Mouse (Mus musculus) Patski (cell line): ENCODE measurements around the gene Glyr1. TPM values are rescaled to one million over a fixed set of nuclear protein-coding genes. Genes with fewer than 3 reads are reported as not detected.

Source experiments
- ATAC-seq: fragments of 100-300 bp; one replicate; pipeline ENCODE4 v1.8.0; 2021
- CTCF ChIA-PET: fragments of 350-600 bp; sonication (Branson Sonifier 250); formaldehyde crosslinking; loops from one replicate; lab custom pipeline; 2022; ENCODE audit warnings: inconsistent platforms; lab: Charles Lee
- POLR2A ChIA-PET: fragments of 350-600 bp; sonication (Branson Sonifier 250); formaldehyde crosslinking; loops from one replicate; lab custom pipeline; 2022; ENCODE audit warnings: antibody characterized with exemption, inconsistent platforms; lab: Charles Lee
- DNase-seq: peaks from one replicate; pipeline ENCODE4 v3.0.0-alpha.2; 2011; ENCODE audit warnings: low read depth, low spot score
- H3K27me3 ChIP-seq: fragments of 371-371 bp; one replicate; pipeline ENCODE4 v1.5.1; 2021
- CTCF ChIP-seq: fragments of 100-300 bp; IDR thresholded peaks from one replicate; pipeline ENCODE4 v1.5.1; 2021
- in situ Hi-C: fragments of 300-500 bp; cut with MboI; formaldehyde crosslinking; loops from 3 replicates; pipeline ENCODE4 v1.11.1; 2018; ENCODE audit warnings: low pct_unique_long_range_greater_than_20kb, mixed read lengths
- polyA plus RNA-seq: library from polyadenylated mRNA; unstranded; gene quantifications from one replicate; pipeline ENCODE4 v1.2.3, GENCODE M21; 2021

Gene Glyr1
- polyA plus RNA-seq, 1 experiment from 2014 or later: 102 TPM

DNA sequence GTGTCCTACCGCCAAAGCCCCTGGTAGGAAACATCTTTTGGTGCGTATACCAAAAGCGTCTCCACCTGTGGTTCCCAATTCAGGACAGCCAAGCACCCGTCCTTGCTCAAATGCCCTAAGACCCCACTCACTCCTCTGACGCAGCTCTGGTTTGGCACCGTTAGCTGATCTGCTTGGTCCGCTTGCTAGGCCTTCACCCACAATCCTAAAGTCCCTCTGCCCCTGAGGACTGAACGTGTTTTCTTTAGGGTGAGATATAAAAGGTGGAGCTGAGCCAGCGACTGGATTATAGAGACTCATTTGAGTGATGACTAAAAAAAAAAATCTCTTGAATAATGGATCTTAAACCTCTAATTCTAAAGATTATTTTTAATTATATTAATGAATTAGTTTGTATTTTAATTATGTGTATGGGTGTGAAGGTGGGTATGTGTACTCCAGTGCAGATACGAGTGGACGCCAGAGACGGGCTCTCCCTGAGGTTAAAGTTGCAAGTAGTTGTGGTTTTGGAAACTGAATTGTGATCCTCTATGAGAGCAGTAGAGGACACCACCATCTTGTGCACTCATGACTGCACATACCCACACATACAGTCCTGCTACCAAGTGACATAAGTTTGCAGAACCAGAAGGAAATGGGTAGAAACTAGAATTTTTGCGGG, 84.8 kb downstream of the Glyr1 start:
- no peak for TF ChIP-seq CTCF

More for the DNA sequence above, 84.8 kb downstream of the Glyr1 start:
- in situ Hi-C loops: loop anchor here (5.0 kb wide), 2 partner anchors 47 to 177 kb away; partner anchors contain the start of gene Rogdi
- no peaks in the 10 kb centered on the region for H3K27me3 ChIP-seq
- ChIA-PET CTCF (no interaction called here), POLR2A (interaction anchor here (0.6 kb wide), 1 partner anchor 8 kb away, joined by 3 read pairs; no protein-coding TSS in a partner anchor)
- ATAC-seq (no peak), DNase-seq (no peak)

Other genes starting within 250 kb of the Glyr1 start
- 0.89 TPM for gene 4930562C15Rik, start 214.4 kb downstream of the Glyr1 start, polyA plus RNA-seq
- 30.2 TPM for gene Ubald1, start 169.5 kb downstream of the Glyr1 start, polyA plus RNA-seq
- 121 TPM for gene Mgrn1, start 163.6 kb downstream of the Glyr1 start, polyA plus RNA-seq
- gene Nudt16l1, start 111.1 kb downstream of the Glyr1 start, polyA plus RNA-seq: 57.9 TPM
- gene Anks3, start 85.7 kb downstream of the Glyr1 start, polyA plus RNA-seq: 58.2 TPM
- 0.09 TPM for gene Sept12, start 52.0 kb downstream of the Glyr1 start, polyA plus RNA-seq
- not detected for gene Smim22, start 42.6 kb downstream of the Glyr1 start, polyA plus RNA-seq
- gene Rogdi, start 36.3 kb downstream of the Glyr1 start, polyA plus RNA-seq: 50.2 TPM
- 27.7 TPM for gene Ubn1, start 194 bp upstream of the Glyr1 start, polyA plus RNA-seq
- 0.03 TPM for gene Ppl, start 82.6 kb upstream of the Glyr1 start, polyA plus RNA-seq
- gene Sec14l5, start 97.2 kb upstream of the Glyr1 start, polyA plus RNA-seq: not detected
- gene Nagpa, start 154.1 kb upstream of the Glyr1 start, polyA plus RNA-seq: 20.2 TPM
- gene AU021092, start 172.4 kb upstream of the Glyr1 start, polyA plus RNA-seq: 0.21 TPM
- gene Alg1, start 183.8 kb upstream of the Glyr1 start, polyA plus RNA-seq: 37.4 TPM
- gene Eef2kmt, start 206.1 kb upstream of the Glyr1 start, polyA plus RNA-seq: 45.3 TPM